Mouse (Mus musculus) limb, embryonic 11.5 days (tissue): ENCODE results near the gene Usp54. TPM values are rescaled to one million over a fixed set of nuclear protein-coding genes. Genes with fewer than 3 reads are reported as not detected.

Experiments used
- ATAC-seq: fragments of 200-750 bp; cut with Nextera tagmentation; 2 replicates; pipeline ENCODE4 v1.8.0; 2017; ENCODE audit warnings: low read depth; ENCODE audit not compliant: insufficient number of reproducible peaks, low FRiP score, low TSS enrichment
- DNase-seq: peaks from one replicate; pipeline ENCODE4 v3.0.0-alpha.2; 2015; ENCODE audit warnings: low spot score
- H3K27ac ChIP-seq: fragments of 300-500 bp; sonication (generic); replicated peaks from 2 replicates; pipeline ENCODE4 v1.5.1; 2014; ENCODE audit warnings: low read depth, mild to moderate bottlenecking, low read length
- H3K27me3 ChIP-seq: fragments of 300-500 bp; sonication (generic); 2 replicates; pipeline ENCODE4 v1.6.1; 2014; ENCODE audit warnings: mild to moderate bottlenecking, low read length, mixed read lengths; ENCODE audit not compliant: control insufficient read depth, insufficient read depth
- H3K36me3 ChIP-seq: fragments of 300-500 bp; sonication (generic); 2 replicates; pipeline ENCODE4 v1.6.1; 2014; ENCODE audit warnings: mild to moderate bottlenecking, low read length, moderate library complexity, mixed read lengths; ENCODE audit not compliant: control insufficient read depth, insufficient read depth
- H3K4me1 ChIP-seq: fragments of 300-500 bp; sonication (generic); 2 replicates; pipeline ENCODE4 v1.6.1; 2014; ENCODE audit warnings: low read length, mixed read lengths; ENCODE audit not compliant: control insufficient read depth, insufficient read depth
- H3K4me2 ChIP-seq: fragments of 300-500 bp; sonication (generic); 2 replicates; pipeline ENCODE4 v1.6.1; 2014; ENCODE audit warnings: low read depth, mild to moderate bottlenecking, moderate library complexity; ENCODE audit not compliant: severe bottlenecking
- H3K4me3 ChIP-seq: fragments of 300-500 bp; sonication (generic); 2 replicates; pipeline ENCODE4 v1.5.1; 2014; ENCODE audit warnings: low read depth, low read length
- H3K9ac ChIP-seq: fragments of 300-500 bp; sonication (generic); 2 replicates; pipeline ENCODE4 v1.6.1; 2014; ENCODE audit warnings: mild to moderate bottlenecking, low read length
- H3K9me3 ChIP-seq: fragments of 300-500 bp; sonication (generic); 2 replicates; pipeline ENCODE4 v1.6.1; 2016; ENCODE audit warnings: low read length; ENCODE audit not compliant: control insufficient read depth
- WGBS: fragments of 180-500 bp; shearing (Covaris S2); extraction: QIAGEN DNeasy Blood & Tissue Kit; methylation state at CpG from one replicate; pipeline ENCODE4 v1.1.7; 2014; 5-methylcytosine and 5-hydroxymethylcytosine counted together
- polyA plus RNA-seq: library from polyadenylated mRNA; unstranded; fragments of >200 nt; fragmentation: Nextera tagmentation; extraction: Ambion mirVana; gene quantifications from 2 replicates; pipeline ENCODE4 v1.2.1, GENCODE M21; 2014

The Usp54 gene
- polyA plus RNA-seq, 1 experiment from 2014 or later = 14.5 TPM

DNA sequence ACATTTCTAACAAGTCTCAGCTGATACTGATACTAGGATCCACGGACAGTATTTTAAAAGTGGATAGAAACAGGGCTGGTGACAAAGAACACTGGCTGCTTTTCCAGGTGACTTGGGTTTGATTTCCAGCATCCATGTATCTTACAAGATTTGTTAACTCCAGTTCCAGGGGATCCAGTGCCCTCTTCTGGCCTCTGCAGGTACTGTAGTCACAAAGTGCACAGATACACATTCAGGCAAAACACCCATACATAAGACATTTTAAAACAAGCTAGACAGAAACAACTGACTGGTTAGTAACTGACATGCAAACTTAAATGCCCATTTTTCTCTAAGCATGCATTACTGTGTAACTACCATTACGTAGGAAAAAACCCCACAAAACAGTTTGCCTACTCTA lies 32.1 kb upstream of the Usp54 start:
- H3K4me1 ChIP-seq = no peaks in the 10 kb centered on the region; the same call in 1 of the 2 replicates
- no peak overlapping the region for H3K9ac ChIP-seq
- peaks cover 12% of the 10 kb centered on the region for H3K36me3 ChIP-seq
- no peak for ATAC-seq
- H3K27ac ChIP-seq = no peak overlapping the region
- H3K4me3 ChIP-seq = no peak overlapping the region
- no peaks in the 10 kb centered on the region for H3K27me3 ChIP-seq
- H3K4me2 ChIP-seq = no peak overlapping the region
- 94% methylated on average over 2 of the region's 2 CpGs for WGBS
- H3K9me3 ChIP-seq = no peaks in the 10 kb centered on the region
- DNase-seq = peak; percentile 59

GRCm38 (mm10) chr14:20668154-20668810 lies 27.4 kb upstream of the Usp54 start, which contains the start of gene Synpo2l:
TSS of gene Synpo2l (minus strand) at chr14:20668354.
- Histone ChIP-seq H3K27me3 (no peaks in the 10 kb centered on the region; the same call in 1 of the 2 replicates), H3K4me2 (no peak within 1 kb of the TSS), H3K36me3 (no peaks in the 10 kb centered on the region), H3K9ac (no peak within 1 kb of the TSS), H3K4me1 (no peaks in the 10 kb centered on the region), H3K4me3 (no peak within 1 kb of the TSS), H3K9me3 (no peaks in the 10 kb centered on the region), H3K27ac (no peak within 1 kb of the TSS)
- DNase-seq = no peak
- 89% methylated on average over 8 of the region's 8 CpGs for WGBS
- ATAC-seq = no peak

- Histone ChIP-seq H3K27ac (no peak overlapping the region), H3K4me1 (no peaks in the 10 kb centered on the region), H3K4me2 (no peak overlapping the region), H3K4me3 (no peak overlapping the region), H3K36me3 (no peaks in the 10 kb centered on the region), H3K27me3 (peaks cover 5% of the 10 kb centered on the region; the same call in 1 of the 2 replicates), H3K9ac (no peak overlapping the region), H3K9me3 (no peaks in the 10 kb centered on the region)
- DNase-seq (no peak), ATAC-seq (no peak)
- WGBS = 83% methylated on average over 1 of the region's 1 CpGs
Measured at GRCm38 (mm10) chr14:20667469-20667868, 26.6 kb upstream of the Usp54 start.

GRCm38 (mm10) chr14:20664436-20664835 lies 23.6 kb upstream of the Usp54 start:
- 61% methylated on average over 3 of the region's 3 CpGs for WGBS
- Histone ChIP-seq H3K36me3 (no peaks in the 10 kb centered on the region), H3K4me2 (no peak overlapping the region), H3K27me3 (peaks cover 8% of the 10 kb centered on the region), H3K4me3 (no peak overlapping the region), H3K9me3 (no peaks in the 10 kb centered on the region), H3K4me1 (peaks cover 7% of the 10 kb centered on the region; the same call in 1 of the 2 replicates), H3K27ac (no peak overlapping the region), H3K9ac (peak overlapping the region; percentile 34; the same call in 1 of the 2 replicates)
- no peak for ATAC-seq
- no peak for DNase-seq

GRCm38 (mm10) chr14:20663601-20664000 lies 22.7 kb upstream of the Usp54 start:
- Histone ChIP-seq H3K27me3 (peaks cover 8% of the 10 kb centered on the region), H3K36me3 (no peaks in the 10 kb centered on the region), H3K9me3 (no peaks in the 10 kb centered on the region), H3K4me3 (no peak overlapping the region), H3K27ac (no peak overlapping the region), H3K4me2 (no peak overlapping the region), H3K9ac (no peak overlapping the region), H3K4me1 (peaks cover 7% of the 10 kb centered on the region; the same call in 1 of the 2 replicates)
- ATAC-seq = no peak
- WGBS = 59% methylated on average over 2 of the region's 2 CpGs
- no peak for DNase-seq

GRCm38 (mm10) chr14:20662740-20663139 lies 21.9 kb upstream of the Usp54 start:
- Histone ChIP-seq H3K27me3 (peaks cover 8% of the 10 kb centered on the region), H3K9ac (no peak overlapping the region), H3K27ac (no peak overlapping the region), H3K36me3 (no peaks in the 10 kb centered on the region), H3K4me3 (no peak overlapping the region), H3K4me1 (peaks cover 7% of the 10 kb centered on the region; the same call in 1 of the 2 replicates), H3K4me2 (no peak overlapping the region; the same call in 1 of the 2 replicates), H3K9me3 (no peaks in the 10 kb centered on the region)
- DNase-seq (no peak), ATAC-seq (no peak)
- WGBS = 85% methylated on average over 3 of the region's 3 CpGs

DNA sequence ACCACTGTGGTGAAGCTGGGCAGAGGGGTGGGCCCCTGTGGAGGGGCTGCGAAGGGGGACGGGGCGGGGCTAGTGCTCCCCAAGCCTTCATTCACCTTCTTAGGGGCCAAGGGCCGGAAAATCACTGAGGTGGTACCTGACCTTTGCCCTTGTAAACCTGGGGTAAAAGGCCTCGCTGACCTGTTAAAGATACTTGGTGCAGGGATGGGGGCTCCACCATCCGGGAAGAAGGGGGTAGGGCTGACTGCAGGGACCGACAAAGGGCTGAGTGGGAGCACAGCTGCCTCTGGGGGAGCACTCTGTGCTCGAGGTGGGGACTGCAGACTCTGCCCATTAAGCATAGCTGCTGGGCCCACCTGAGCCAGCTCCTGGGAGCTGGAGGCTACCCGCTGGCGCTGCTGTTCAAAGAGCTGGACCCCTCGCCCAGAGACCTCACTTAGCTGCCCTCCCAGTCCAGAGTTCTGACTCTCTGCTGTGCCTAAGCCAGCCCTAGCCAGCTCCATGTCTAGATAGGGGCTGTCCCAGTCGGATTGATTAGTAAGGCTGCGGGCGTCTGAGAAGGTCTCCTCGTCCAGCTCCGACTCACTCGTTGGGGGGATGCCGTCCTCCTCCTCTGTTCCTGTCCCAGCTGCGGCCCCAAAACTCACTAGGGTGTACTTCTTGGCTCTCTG lies 20.9 kb upstream of the Usp54 start:
- no peak for DNase-seq
- peak overlapping the region; percentile 73 for H3K9ac ChIP-seq
- no peaks in the 10 kb centered on the region for H3K36me3 ChIP-seq
- H3K27ac ChIP-seq = peak overlapping the region; percentile 67
- peak; percentile 21; the same call in 1 of the 2 replicates for ATAC-seq
- H3K4me2 ChIP-seq = peak overlapping the region; percentile 85
- H3K4me3 ChIP-seq = peak overlapping the region; percentile 40
- no peaks in the 10 kb centered on the region for H3K9me3 ChIP-seq
- H3K27me3 ChIP-seq = peaks cover 8% of the 10 kb centered on the region
- H3K4me1 ChIP-seq = peaks cover 7% of the 10 kb centered on the region; the same call in 1 of the 2 replicates
- 9% methylated on average over 19 of the region's 19 CpGs for WGBS

- peak; percentile 79 for ATAC-seq
- H3K9me3 ChIP-seq = no peaks in the 10 kb centered on the region
- H3K4me2 ChIP-seq = peak overlapping the region; percentile 85
- peak overlapping the region; percentile 67 for H3K27ac ChIP-seq
- peak overlapping the region; percentile 73 for H3K9ac ChIP-seq
- 1% methylated on average over 52 of the region's 52 CpGs for WGBS
- H3K4me1 ChIP-seq = peaks cover 7% of the 10 kb centered on the region; the same call in 1 of the 2 replicates
- peaks cover 8% of the 10 kb centered on the region for H3K27me3 ChIP-seq
- peak; percentile 95 for DNase-seq
- H3K4me3 ChIP-seq = peak overlapping the region; percentile 40
- no peaks in the 10 kb centered on the region for H3K36me3 ChIP-seq
Measured at GRCm38 (mm10) chr14:20660827-20661660, 20.2 kb upstream of the Usp54 start.
